Mouse (Mus musculus) heart, embryonic 12.5 days (tissue): Measurements from ENCODE around the gene Cd52. TPM values are rescaled to one million over a fixed set of nuclear protein-coding genes. Genes with fewer than 3 reads are reported as not detected.
"Not testable (repeated sequence)": the region's sequence is repeated elsewhere in the genome, so short reads cannot be mapped to it uniquely, and the experiment has no call there.

Source experiments
- ATAC-seq: fragments of 200-750 bp; cut with Nextera tagmentation; 2 replicates; pipeline ENCODE4 v1.8.0; 2017; ENCODE audit warnings: moderate TSS enrichment, moderate library complexity; ENCODE audit not compliant: insufficient number of reproducible peaks, low FRiP score
- H3K27ac ChIP-seq: fragments of 300-500 bp; sonication (generic); 2 replicates; pipeline ENCODE4 v1.5.1; 2016; ENCODE audit warnings: mild to moderate bottlenecking, moderate library complexity; ENCODE audit not compliant: poor library complexity, severe bottlenecking
- H3K27me3 ChIP-seq: fragments of 300-500 bp; sonication (generic); replicated peaks from 2 replicates; pipeline ENCODE4 v1.6.1; 2016; ENCODE audit warnings: mild to moderate bottlenecking, moderate library complexity
- H3K36me3 ChIP-seq: fragments of 300-500 bp; sonication (generic); 2 replicates; pipeline ENCODE4 v1.6.1; 2016; ENCODE audit warnings: mild to moderate bottlenecking, moderate library complexity
- H3K4me1 ChIP-seq: fragments of 300-500 bp; sonication (generic); replicated peaks from 2 replicates; pipeline ENCODE4 v1.6.1; 2016; ENCODE audit warnings: mild to moderate bottlenecking
- H3K4me2 ChIP-seq: fragments of 300-500 bp; sonication (generic); 2 replicates; pipeline ENCODE4 v1.6.1; 2016; ENCODE audit warnings: mild to moderate bottlenecking, moderate library complexity
- H3K4me3 ChIP-seq: fragments of 300-500 bp; sonication (generic); 2 replicates; pipeline ENCODE4 v1.5.1; 2016; ENCODE audit warnings: mild to moderate bottlenecking
- H3K9ac ChIP-seq: fragments of 300-500 bp; sonication (generic); 2 replicates; pipeline ENCODE4 v1.6.1; 2016; ENCODE audit warnings: mild to moderate bottlenecking, moderate library complexity
- H3K9me3 ChIP-seq: fragments of 300-500 bp; sonication (generic); replicated peaks from 2 replicates; pipeline ENCODE4 v1.6.1; 2016; ENCODE audit warnings: mild to moderate bottlenecking, moderate library complexity
- WGBS: fragments of 180-500 bp; shearing (Covaris S2); methylation state at CpG from one replicate; pipeline ENCODE4 v1.1.7; 2016; 5-methylcytosine and 5-hydroxymethylcytosine counted together
- polyA plus RNA-seq: library from polyadenylated mRNA; unstranded; fragments of >200 nt; fragmentation: Nextera tagmentation; extraction: Ambion mirVana; gene quantifications from 2 replicates; pipeline ENCODE4 v1.2.1, GENCODE M21; 2016

The Cd52 gene
- polyA plus RNA-seq = 4.3 and 5.7 TPM in 2 replicates

DNA sequence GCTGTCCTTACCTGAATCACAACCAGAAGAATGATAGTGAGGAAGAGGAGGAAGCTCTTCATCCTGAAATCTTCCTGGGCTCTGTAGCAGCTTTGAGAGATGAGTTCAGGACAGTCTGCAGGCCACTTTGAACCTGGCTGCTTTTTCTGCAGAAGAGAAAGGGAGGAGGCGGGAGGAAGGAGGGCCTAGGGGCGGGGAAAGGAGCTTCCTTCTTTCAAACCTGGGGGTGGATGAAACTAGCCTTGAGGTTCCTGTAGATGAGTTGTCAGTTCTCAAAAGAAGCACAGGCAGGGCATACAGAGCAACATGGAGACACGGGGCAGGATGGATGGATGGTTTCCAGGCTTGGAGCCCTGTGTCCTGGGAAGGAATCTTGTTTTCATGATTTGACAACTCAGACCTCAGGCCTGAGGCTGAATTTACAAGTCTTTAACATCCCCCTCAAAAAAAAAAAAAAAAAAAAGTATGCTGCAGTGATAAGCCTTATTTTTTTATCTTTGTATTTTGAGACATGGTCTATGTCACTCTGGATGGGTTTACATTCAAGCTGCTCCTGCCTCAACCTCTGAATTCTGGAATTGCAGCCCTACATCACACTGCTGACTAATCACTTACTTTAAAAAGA, at the start of gene Cd52:
Gene Cd52, minus strand, starts transcription at position 160 of the 625 bp plus-strand sequence.
- ATAC-seq = no peak
- Histone ChIP-seq H3K27ac (no peak within 1 kb of the TSS), H3K36me3 (no peaks in the 10 kb centered on the region), H3K4me1 (peaks cover 6% of the 10 kb centered on the region; the same call in 1 of the 2 replicates), H3K9ac (no peak within 1 kb of the TSS), H3K4me3 (no peak within 1 kb of the TSS), H3K9me3 (no peaks in the 10 kb centered on the region), H3K4me2 (no peak within 1 kb of the TSS), H3K27me3 (no peaks in the 10 kb centered on the region)
- WGBS = 59% methylated on average over 3 of the region's 3 CpGs

DNA sequence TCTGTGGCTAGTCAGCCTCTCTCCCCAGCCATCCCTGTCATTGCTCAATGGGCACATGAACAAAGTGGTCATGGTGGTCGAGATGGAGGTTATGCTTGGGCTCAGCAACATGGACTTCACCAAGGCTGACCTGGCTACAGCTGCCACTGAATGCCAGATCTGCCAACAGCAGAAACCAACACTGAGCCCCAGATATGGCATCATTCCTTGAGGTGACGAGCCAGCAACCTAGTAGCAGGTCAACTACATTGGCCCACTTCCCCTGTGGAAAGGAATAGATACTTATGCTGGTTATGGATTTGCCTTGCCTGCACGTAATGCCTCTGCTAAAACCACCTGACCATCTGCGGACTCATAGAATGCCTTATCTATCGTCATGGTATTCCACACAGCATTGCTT, 49.4 kb upstream of the Cd52 start:
- not testable (repeated sequence) for H3K9me3 ChIP-seq, H3K4me1 ChIP-seq, H3K27me3 ChIP-seq, H3K4me3 ChIP-seq, ATAC-seq, H3K4me2 ChIP-seq, H3K27ac ChIP-seq, H3K9ac ChIP-seq
- 85% methylated on average over 5 of the region's 5 CpGs for WGBS
- peaks cover 49% of the 10 kb centered on the region for H3K36me3 ChIP-seq

- no peaks in the 10 kb centered on the region for H3K27me3 ChIP-seq
- H3K4me3 ChIP-seq = no peak overlapping the region
- H3K9ac ChIP-seq = no peak overlapping the region
- H3K27ac ChIP-seq = no peak overlapping the region
- peaks cover 14% of the 10 kb centered on the region for H3K4me1 ChIP-seq
- no peaks in the 10 kb centered on the region for H3K9me3 ChIP-seq
- no peak overlapping the region for H3K4me2 ChIP-seq
- ATAC-seq = no peak
- 79% methylated on average over 2 of the region's 2 CpGs for WGBS
- H3K36me3 ChIP-seq = peaks cover 19% of the 10 kb centered on the region
Measured at GRCm38 (mm10) chr4:134138857-134139256, 44.0 kb upstream of the Cd52 start.

DNA sequence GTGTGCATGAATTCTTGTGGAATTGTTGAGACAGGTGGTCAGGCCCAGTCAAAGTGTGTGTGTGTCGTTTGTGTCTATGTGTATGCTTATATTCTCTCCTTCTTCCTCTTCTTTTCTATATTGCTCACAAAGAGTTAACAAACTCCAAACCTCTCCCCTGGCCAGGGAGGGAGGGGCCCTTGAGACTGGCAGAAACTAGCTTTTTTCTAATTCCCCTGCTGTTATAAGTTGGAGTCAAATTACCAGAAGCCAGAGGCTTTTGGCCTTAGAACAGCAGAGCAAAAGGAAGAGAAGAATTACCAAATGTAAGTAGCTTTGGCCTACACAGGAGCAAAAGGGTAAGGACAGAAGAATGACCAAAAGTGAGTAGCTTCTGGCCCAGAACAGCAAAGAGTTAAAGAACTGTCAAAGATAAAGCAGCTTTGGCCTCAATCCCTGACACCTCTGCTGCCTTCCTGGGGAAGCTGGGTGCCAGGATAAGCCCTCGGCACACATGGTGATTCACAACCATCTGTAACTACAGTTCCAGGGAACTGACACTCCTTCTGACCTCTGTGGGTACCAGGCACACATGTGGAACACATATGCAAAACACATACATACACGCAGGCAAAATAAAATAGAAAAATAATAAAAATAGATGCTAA, 41.5 kb upstream of the Cd52 start:
- Histone ChIP-seq H3K36me3 (peaks cover 14% of the 10 kb centered on the region), H3K27ac (no peak overlapping the region), H3K4me3 (no peak overlapping the region), H3K4me2 (no peak overlapping the region), H3K9me3 (no peaks in the 10 kb centered on the region), H3K27me3 (no peaks in the 10 kb centered on the region), H3K9ac (no peak overlapping the region; the same call in 1 of the 2 replicates), H3K4me1 (peaks cover 17% of the 10 kb centered on the region)
- ATAC-seq = no peak
- 28% methylated on average over 3 of the region's 3 CpGs for WGBS

DNA sequence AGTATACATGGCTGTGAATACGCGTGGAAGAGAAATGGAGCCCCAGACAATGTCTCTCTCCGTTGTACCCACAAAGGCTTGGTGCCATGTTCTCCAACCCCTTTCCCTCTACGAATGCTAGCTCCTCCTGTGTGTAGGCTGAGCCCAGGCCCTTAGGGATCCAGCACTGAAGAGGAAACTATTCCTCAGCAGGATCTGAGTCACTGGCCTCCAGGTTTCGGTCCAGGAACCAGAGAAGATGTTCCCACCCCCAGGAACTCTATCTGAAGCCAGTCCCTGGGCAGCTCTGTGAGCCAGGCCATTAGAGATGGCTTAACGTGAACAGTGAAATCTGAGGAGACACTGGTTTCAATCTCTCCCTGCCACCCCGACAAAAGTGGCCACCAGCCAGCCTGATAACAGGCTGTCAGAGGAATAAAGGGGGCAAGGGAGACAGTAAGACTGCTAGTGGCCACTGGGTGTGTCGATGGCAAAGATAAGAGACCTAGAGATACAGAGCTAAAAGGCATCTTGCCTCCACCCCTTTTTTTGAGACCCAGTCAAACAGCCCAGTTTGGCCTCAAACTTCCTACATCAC, 37.7 kb upstream of the Cd52 start:
- no peaks in the 10 kb centered on the region for H3K27me3 ChIP-seq
- H3K4me3 ChIP-seq = no peak overlapping the region
- H3K4me2 ChIP-seq = no peak overlapping the region
- WGBS = 53% methylated on average over 8 of the region's 8 CpGs
- no peaks in the 10 kb centered on the region for H3K9me3 ChIP-seq
- no peak overlapping the region; the same call in 1 of the 2 replicates for H3K27ac ChIP-seq
- ATAC-seq = no peak
- peaks cover 36% of the 10 kb centered on the region for H3K4me1 ChIP-seq
- H3K36me3 ChIP-seq = peaks cover 18% of the 10 kb centered on the region
- no peak overlapping the region for H3K9ac ChIP-seq

DNA sequence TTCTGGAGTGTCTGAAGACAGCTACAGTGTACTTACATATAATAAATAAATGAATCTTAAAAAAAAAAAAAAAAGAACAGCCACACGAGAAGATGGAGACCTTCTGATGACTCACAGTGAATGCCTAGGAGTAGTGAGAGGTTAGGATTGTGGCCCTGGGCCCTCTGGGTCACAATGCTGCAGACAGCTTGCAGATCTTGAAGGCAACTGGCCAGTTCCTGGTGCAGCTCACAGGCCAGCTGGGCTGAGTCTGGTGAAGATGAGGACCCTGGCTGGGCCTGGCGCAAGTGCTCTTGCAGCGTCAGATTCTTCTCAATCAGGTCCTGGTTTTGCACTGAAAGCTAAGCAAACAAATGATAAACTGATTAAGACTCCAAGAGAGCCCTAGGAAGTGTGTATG, 37.2 kb upstream of the Cd52 start:
- no peaks in the 10 kb centered on the region for H3K9me3 ChIP-seq
- ATAC-seq = no peak
- peaks cover 38% of the 10 kb centered on the region for H3K4me1 ChIP-seq
- H3K4me2 ChIP-seq = no peak overlapping the region
- 81% methylated on average over 3 of the region's 3 CpGs for WGBS
- H3K27ac ChIP-seq = no peak overlapping the region
- no peak overlapping the region for H3K9ac ChIP-seq
- peaks cover 15% of the 10 kb centered on the region for H3K36me3 ChIP-seq
- no peaks in the 10 kb centered on the region for H3K27me3 ChIP-seq
- no peak overlapping the region for H3K4me3 ChIP-seq

GRCm38 (mm10) chr4:134129482-134129881, 34.6 kb upstream of the Cd52 start:
- H3K4me3 ChIP-seq = peak overlapping the region; percentile 88; the same call in 1 of the 2 replicates
- ATAC-seq = no peak
- WGBS = 21% methylated on average over 6 of the region's 6 CpGs
- H3K36me3 ChIP-seq = peaks cover 21% of the 10 kb centered on the region
- peaks cover 37% of the 10 kb centered on the region for H3K4me1 ChIP-seq
- H3K9ac ChIP-seq = peak overlapping the region; percentile 86; the same call in 1 of the 2 replicates
- H3K27me3 ChIP-seq = no peaks in the 10 kb centered on the region
- no peaks in the 10 kb centered on the region for H3K9me3 ChIP-seq
- H3K4me2 ChIP-seq = peak overlapping the region; percentile 90
- peak overlapping the region; percentile 86; the same call in 1 of the 2 replicates for H3K27ac ChIP-seq

DNA sequence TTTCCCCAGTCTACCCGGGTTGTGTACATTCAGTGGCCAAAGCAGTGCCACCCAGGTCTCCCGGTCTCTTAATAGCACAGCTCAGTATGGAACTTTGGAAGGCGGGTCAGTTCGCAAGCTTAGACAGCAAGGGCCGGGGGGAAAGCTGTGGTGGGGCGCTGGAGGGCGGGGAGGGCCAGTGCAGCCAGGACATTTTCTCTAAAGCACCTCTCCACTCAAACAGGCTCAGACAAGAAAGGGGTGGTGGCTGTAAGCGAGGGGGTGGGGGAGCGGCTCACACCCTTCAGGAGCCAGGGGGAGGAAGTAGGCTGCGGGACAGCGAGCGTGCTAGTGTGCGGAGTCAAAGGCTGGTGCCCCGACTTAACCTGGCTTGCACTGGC, 34.1 kb upstream of the Cd52 start:
- peaks cover 42% of the 10 kb centered on the region for H3K4me1 ChIP-seq

GRCm38 (mm10) chr4:134128221-134128982, 33.5 kb upstream of the Cd52 start, which contains the start of gene Sh3bgrl3:
Gene Sh3bgrl3, minus strand, starts transcription at chr4:134128789.
- Histone ChIP-seq H3K9ac (peak within 1 kb of the TSS; percentile 86), H3K4me1 (peaks cover 44% of the 10 kb centered on the region), H3K4me2 (peak within 1 kb of the TSS; percentile 90), H3K36me3 (peaks cover 21% of the 10 kb centered on the region), H3K27me3 (no peaks in the 10 kb centered on the region; the same call in 1 of the 2 replicates), H3K27ac (peak within 1 kb of the TSS; percentile 86), H3K9me3 (no peaks in the 10 kb centered on the region), H3K4me3 (peak within 1 kb of the TSS; percentile 88)
- peak; percentile 92 for ATAC-seq
- WGBS = under 1% methylated on average over 50 of the region's 50 CpGs

More for the DNA sequence above, 34.1 kb upstream of the Cd52 start:
- WGBS = 2% methylated on average over 14 of the region's 14 CpGs
- Histone ChIP-seq H3K36me3 (peaks cover 21% of the 10 kb centered on the region), H3K27me3 (no peaks in the 10 kb centered on the region), H3K9me3 (no peaks in the 10 kb centered on the region), H3K4me3 (peak overlapping the region; percentile 88), H3K4me2 (peak overlapping the region; percentile 90), H3K9ac (peak overlapping the region; percentile 86), H3K27ac (peak overlapping the region; percentile 86)
- ATAC-seq = peak; percentile 53

GRCm38 (mm10) chr4:134127793-134128192, 32.9 kb upstream of the Cd52 start:
- Histone ChIP-seq H3K9me3 (no peaks in the 10 kb centered on the region), H3K4me1 (peaks cover 44% of the 10 kb centered on the region), H3K27ac (no peak overlapping the region)

DNA sequence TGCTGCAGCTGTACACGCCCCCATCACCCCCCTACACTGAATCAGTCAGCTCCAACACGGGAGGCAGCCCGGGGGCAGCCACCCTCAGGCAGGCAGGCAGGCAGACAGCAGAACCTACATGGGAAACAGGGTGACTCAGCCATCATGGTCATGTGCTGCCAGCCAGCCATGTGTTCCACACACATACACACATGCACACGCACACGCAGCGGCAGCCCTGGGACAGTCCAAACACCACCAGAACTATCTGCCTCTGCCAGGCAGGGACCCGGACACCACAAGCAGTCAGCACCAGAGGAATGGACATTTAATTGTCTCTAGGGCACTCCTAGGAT, 32.2 kb upstream of the Cd52 start:
- H3K4me3 ChIP-seq = no peak overlapping the region

More at GRCm38 (mm10) chr4:134127793-134128192, 32.9 kb upstream of the Cd52 start:
- Histone ChIP-seq H3K4me2 (peak overlapping the region; percentile 90), H3K9ac (peak overlapping the region; percentile 86), H3K27me3 (no peaks in the 10 kb centered on the region; the same call in 1 of the 2 replicates), H3K4me3 (peak overlapping the region; percentile 88), H3K36me3 (peaks cover 21% of the 10 kb centered on the region)
- 52% methylated on average over 8 of the region's 8 CpGs for WGBS
- ATAC-seq = no peak

More for the DNA sequence above, 32.2 kb upstream of the Cd52 start:
- Histone ChIP-seq H3K27me3 (no peaks in the 10 kb centered on the region; the same call in 1 of the 2 replicates), H3K27ac (no peak overlapping the region), H3K36me3 (peaks cover 21% of the 10 kb centered on the region), H3K9me3 (no peaks in the 10 kb centered on the region), H3K4me2 (peak overlapping the region; percentile 90), H3K4me1 (peaks cover 41% of the 10 kb centered on the region), H3K9ac (no peak overlapping the region)
- no peak for ATAC-seq
- 83% methylated on average over 7 of the region's 7 CpGs for WGBS
